ENCODE assay signal across 13 mouse cellular contexts in the genomic region with DNA sequence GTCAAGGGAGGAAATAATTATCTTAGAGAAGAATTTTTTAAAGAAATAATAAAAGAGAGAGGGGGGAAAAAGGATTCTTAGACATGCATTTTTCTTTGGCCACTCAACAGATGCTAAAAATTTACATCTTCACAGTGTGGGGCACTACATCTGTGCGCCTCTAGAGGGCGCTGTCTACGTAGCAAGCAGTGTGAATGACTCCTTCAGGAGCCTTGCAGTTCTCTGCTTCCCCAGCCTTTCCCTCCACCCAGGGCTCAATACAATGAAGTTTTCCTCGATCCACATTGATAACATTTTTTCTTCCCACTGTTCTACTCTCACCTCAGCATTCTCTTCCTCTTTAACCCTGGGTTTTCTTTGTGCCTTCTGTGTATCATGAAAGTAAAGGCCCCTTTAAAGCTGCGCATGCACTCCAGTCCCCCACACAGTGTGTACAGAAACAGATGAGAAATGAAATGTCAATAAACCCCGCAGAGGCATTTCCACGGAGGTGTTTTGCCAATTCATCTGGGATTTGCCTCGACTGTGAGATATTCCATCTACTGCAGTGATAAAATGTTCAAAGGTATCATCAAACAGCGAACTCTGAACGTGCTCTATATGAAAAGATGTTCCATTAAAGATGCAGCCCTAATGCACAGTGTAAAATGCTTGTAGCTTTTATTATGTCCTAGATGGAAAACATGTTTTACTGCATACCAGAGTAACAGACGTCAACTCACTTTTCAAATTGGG.
DNase-seq lines count a peak whose midpoint lies in the region; ATAC-seq and TF ChIP-seq lines count a peak whose summit lies in the region.
"Had no signal": no experiment of that assay in that cellular context is flagged by ENCODE, and none has a peak within 500 bp of the region (broad histone marks: within the 10 kb centered on the region; RNA-seq: fewer than 3 reads in every experiment).

No protein-coding gene starts in this region.

- H3K27me3 ChIP-seq in E14TG2a.4 (ENCODE audit: insufficient read depth, low read length): no peaks in the 10 kb centered on the region
- H3K27me3 ChIP-seq in heart, embryonic 11.5 days (ENCODE audit: control insufficient read depth, insufficient read depth, low read length): no peaks in the 10 kb centered on the region
- H3K27me3 ChIP-seq: neural tube, embryonic 13.5 days had no signal

- H3K4me1 ChIP-seq in E14TG2a.4 (replicated peaks; ENCODE audit: low read depth, low read length) (no peaks in the 10 kb centered on the region), ES-E14 (ENCODE audit: control insufficient read depth in 2 of 2, insufficient read depth in 2 of 2, low read length in 2 of 2, poor library complexity in 1 of 2) (no peaks in the 10 kb centered on the region)
- 0 out of 2 replicates have a peak, but pooled peaks cover 4% of the 10 kb centered on the region for H3K4me1 ChIP-seq in embryonic fibroblast, embryonic 13.5 days (ENCODE audit: control insufficient read depth, insufficient read depth, low read length)
- H3K4me1 ChIP-seq in heart, embryonic 11.5 days (ENCODE audit: control insufficient read depth, insufficient read depth, low read length): no peaks in the 10 kb centered on the region
- H3K4me1 ChIP-seq: neural tube, embryonic 13.5 days had no signal

- H3K4me3 ChIP-seq in E14TG2a.4 (replicated peaks; ENCODE audit: low read length) (no peak overlapping the region), ES-E14 (ENCODE audit: insufficient read depth in 1 of 2, low read depth in 1 of 2, low read length in 2 of 2, poor library complexity in 1 of 2, severe bottlenecking in 1 of 2) (no peak overlapping the region)
- no peak overlapping the region for H3K4me3 ChIP-seq in embryonic fibroblast, embryonic 13.5 days (ENCODE audit: insufficient read depth, low read length)
- no peak overlapping the region for H3K4me3 ChIP-seq in heart, embryonic 11.5 days (ENCODE audit: low read depth, low read length)
- H3K4me3 ChIP-seq: neural tube, embryonic 13.5 days had no signal

- 57% methylated on average over 11 of the region's 11 CpGs for WGBS in heart, embryonic 11.5 days (ENCODE audit: insufficient replicate concordance)

- peak; percentile 88 for TF ChIP-seq CTCF in E14TG2a.4 (conservative IDR thresholded peaks at IDR 0.05; ENCODE audit: low read length)
- peak; percentile 59; the same call in 1 of the 2 replicates for TF ChIP-seq CTCF in embryonic fibroblast, embryonic 13.5 days (IDR thresholded peaks at IDR 0.05; ENCODE audit: borderline replicate concordance, insufficient read depth, low read length)

- in situ Hi-C loops in ES-E14 (cut with MboI; ENCODE audit: low sequenced_read_pairs in 2 of 2, unreplicated experiment in 2 of 2): no loop called here

- H3K36me3 ChIP-seq in E14TG2a.4 (ENCODE audit: insufficient read depth, low read length): no peaks in the 10 kb centered on the region
- H3K36me3 ChIP-seq in ES-E14 (ENCODE audit: control insufficient read depth, insufficient read depth, low read length, poor library complexity, severe bottlenecking): no peaks in the 10 kb centered on the region
- no peaks in the 10 kb centered on the region for H3K36me3 ChIP-seq in heart, embryonic 11.5 days (ENCODE audit: control insufficient read depth, insufficient read depth, low read length)
- H3K36me3 ChIP-seq: neural tube, embryonic 13.5 days had no signal

- ATAC-seq in heart, embryonic 11.5 days (replicated peaks; ENCODE audit: insufficient number of reproducible peaks, low FRiP score, low TSS enrichment): no peak
- ATAC-seq: activated CD4-positive, CD25-positive, alpha-beta regulatory T cell, adult 4 months; forebrain, embryonic 16.5 days had no signal

- no peaks in the 10 kb centered on the region for H3K9me3 ChIP-seq in E14TG2a.4 (ENCODE audit: low read length)
- no peaks in the 10 kb centered on the region for H3K9me3 ChIP-seq in ES-E14 (ENCODE audit: control insufficient read depth, insufficient read depth, low read depth, low read length)
- no peaks in the 10 kb centered on the region for H3K9me3 ChIP-seq in heart, embryonic 11.5 days (replicated peaks; ENCODE audit: control insufficient read depth, low read length)
- H3K9me3 ChIP-seq: neural tube, embryonic 13.5 days had no signal

- TF ChIP-seq POLR2A in embryonic fibroblast, embryonic 13.5 days (IDR thresholded peaks at IDR 0.05; ENCODE audit: low read depth, low read length): no peak

- peak; percentile 24 to 34 for DNase-seq in layer of hippocampus, postnatal 14 days (ENCODE audit: low spot score in 2 of 2)
- no peak for DNase-seq in layer of hippocampus, adult 9-10 months (ENCODE audit: low spot score)
- DNase-seq in ES-E14 (ENCODE audit: low read depth, low spot score): peak; percentile 38
- no peak for DNase-seq in yolk sac, embryonic 10.5 days (ENCODE audit: low spot score)
- DNase-seq: cerebellum, adult 18-20 months; kidney, postnatal 10 days; lung, postnatal 10 days had no signal

- H3K27ac ChIP-seq in ES-E14 (ENCODE audit: insufficient read depth, low read depth, low read length, poor library complexity, severe bottlenecking): no peak overlapping the region
- H3K27ac ChIP-seq in embryonic fibroblast, embryonic 13.5 days (ENCODE audit: insufficient read depth, low read length): peak overlapping the region; percentile 83
- no peak overlapping the region for H3K27ac ChIP-seq in heart, embryonic 11.5 days (ENCODE audit: low read depth, low read length)
- H3K27ac ChIP-seq: neural tube, embryonic 13.5 days had no signal

- no peak overlapping the region for H3K9ac ChIP-seq in ES-E14 (ENCODE audit: insufficient read depth, low read depth, low read length, poor library complexity, severe bottlenecking)
- H3K9ac ChIP-seq in heart, embryonic 11.5 days (ENCODE audit: low read depth, low read length): no peak overlapping the region
- H3K9ac ChIP-seq: neural tube, embryonic 13.5 days had no signal

- H3K4me2 ChIP-seq in heart, embryonic 11.5 days: no peak overlapping the region
- H3K4me2 ChIP-seq: neural tube, embryonic 13.5 days had no signal

TF ChIP-seq in ES-E14, 5 proteins besides CTCF, POLR2A, EP300 and RAD21:
- TF ChIP-seq HCFC1 (IDR thresholded peaks at IDR 0.05; ENCODE audit: borderline replicate concordance, insufficient read depth, low read length): no peak
- no peak for TF ChIP-seq ZNF384 (IDR thresholded peaks at IDR 0.05; ENCODE audit: low read depth, low read length)
- no peak for TF ChIP-seq ZC3H11A (IDR thresholded peaks at IDR 0.05; ENCODE audit: borderline replicate concordance, low read depth, low read length)
- TF ChIP-seq MAFK (IDR thresholded peaks at IDR 0.05; ENCODE audit: insufficient read depth, low read depth, low read length): no peak
- no peak for TF ChIP-seq CHD2 (IDR thresholded peaks at IDR 0.05; ENCODE audit: low read depth, low read length)

Comparison
In these comparisons a context has a peak if more than half of its experiments do, and no peak if none do; other contexts are left out.
1. DNase-seq: peak in layer of hippocampus, postnatal 14 days (2 of 2) and ES-E14 (single experiment); none in layer of hippocampus, adult 9-10 months (single experiment) and yolk sac, embryonic 10.5 days (single experiment).